Mouse (Mus musculus) testis, adult 2 months (tissue): Measurements from ENCODE around the gene Dner.

ENCODE experiments used
- CTCF ChIP-seq: fragments of 200-500 bp; IDR thresholded peaks from 2 replicates; pipeline ENCODE4 v1.5.1; 2012; ENCODE audit warnings: low read depth, mild to moderate bottlenecking, inconsistent platforms, low read length, moderate library complexity; ENCODE audit not compliant: control insufficient read depth, insufficient read depth, insufficient replicate concordance
- POLR2A ChIP-seq: fragments of 200-500 bp; IDR thresholded peaks from 2 replicates; pipeline ENCODE4 v1.6.1; 2012; ENCODE audit warnings: low read depth, mild to moderate bottlenecking, inconsistent platforms, low read length, moderate library complexity; ENCODE audit not compliant: control insufficient read depth

GRCm38 (mm10) chr1:84628244-84628643, 67.8 kb downstream of the Dner start:
- TF ChIP-seq CTCF (no peak), POLR2A (no peak)
